Mouse (Mus musculus): Measurements from ENCODE around the gene Fras1. TPM values are rescaled to one million over a fixed set of nuclear protein-coding genes. Genes with fewer than 3 reads are reported as not detected.

Fras1 gene
- total RNA-seq, 2 experiments from 2014 or later: 22.8 to 30.6 TPM

- DNase-seq: no peak
These were observed 31.5 kb downstream of the Fras1 start for GRCm38 (mm10) chr5:96405139-96405842.

- no peak for DNase-seq
These were observed 34.5 kb downstream of the Fras1 start for GRCm38 (mm10) chr5:96408291-96408690.

GRCm38 (mm10) chr5:96412754-96413394, 39.1 kb downstream of the Fras1 start:
- no peak for DNase-seq

GRCm38 (mm10) chr5:96417121-96417520, 43.4 kb downstream of the Fras1 start:
- DNase-seq: no peak

- no peak for DNase-seq
These were observed 47.8 kb downstream of the Fras1 start for GRCm38 (mm10) chr5:96421550-96421949.

- no peak for DNase-seq
These were observed 49.0 kb downstream of the Fras1 start for GRCm38 (mm10) chr5:96422716-96423115.

- no peak for DNase-seq
These were observed 51.6 kb downstream of the Fras1 start for GRCm38 (mm10) chr5:96425391-96425790.

GRCm38 (mm10) chr5:96429532-96430141, 55.9 kb downstream of the Fras1 start:
- no peak for DNase-seq

- no peak for DNase-seq
These were observed 64.1 kb downstream of the Fras1 start for GRCm38 (mm10) chr5:96437870-96438269.

- no peak for DNase-seq
These were observed 66.1 kb downstream of the Fras1 start for GRCm38 (mm10) chr5:96439811-96440210.

- DNase-seq: no peak
These were observed 73.7 kb downstream of the Fras1 start for GRCm38 (mm10) chr5:96447460-96447859.

- no peak for DNase-seq
These were observed 78.3 kb downstream of the Fras1 start for GRCm38 (mm10) chr5:96452027-96452426.

- DNase-seq: no peak
These were observed 79.6 kb downstream of the Fras1 start for GRCm38 (mm10) chr5:96453386-96453785.

- no peak for DNase-seq
These were observed 80.7 kb downstream of the Fras1 start for GRCm38 (mm10) chr5:96454422-96454821.

GRCm38 (mm10) chr5:96455241-96455640, 81.5 kb downstream of the Fras1 start:
- DNase-seq: no peak

GRCm38 (mm10) chr5:96457436-96457958, 83.7 kb downstream of the Fras1 start:
- no peak for DNase-seq

GRCm38 (mm10) chr5:96459605-96460004, 85.8 kb downstream of the Fras1 start:
- no peak for DNase-seq

GRCm38 (mm10) chr5:96462197-96462596, 88.4 kb downstream of the Fras1 start:
- no peak for DNase-seq

- no peak for DNase-seq
These were observed 92.7 kb downstream of the Fras1 start for GRCm38 (mm10) chr5:96466461-96466860.

- no peak for DNase-seq
These were observed 98.2 kb downstream of the Fras1 start for GRCm38 (mm10) chr5:96471995-96472394.

- no peak for DNase-seq
These were observed 101.7 kb downstream of the Fras1 start for GRCm38 (mm10) chr5:96475488-96475887.

- DNase-seq: no peak
These were observed 105.2 kb downstream of the Fras1 start for GRCm38 (mm10) chr5:96479003-96479402.

- no peak for DNase-seq
These were observed 107.4 kb downstream of the Fras1 start for GRCm38 (mm10) chr5:96481159-96481558.

Measured in gastrocnemius, postnatal 10 days (tissue).